In the genomic region with DNA sequence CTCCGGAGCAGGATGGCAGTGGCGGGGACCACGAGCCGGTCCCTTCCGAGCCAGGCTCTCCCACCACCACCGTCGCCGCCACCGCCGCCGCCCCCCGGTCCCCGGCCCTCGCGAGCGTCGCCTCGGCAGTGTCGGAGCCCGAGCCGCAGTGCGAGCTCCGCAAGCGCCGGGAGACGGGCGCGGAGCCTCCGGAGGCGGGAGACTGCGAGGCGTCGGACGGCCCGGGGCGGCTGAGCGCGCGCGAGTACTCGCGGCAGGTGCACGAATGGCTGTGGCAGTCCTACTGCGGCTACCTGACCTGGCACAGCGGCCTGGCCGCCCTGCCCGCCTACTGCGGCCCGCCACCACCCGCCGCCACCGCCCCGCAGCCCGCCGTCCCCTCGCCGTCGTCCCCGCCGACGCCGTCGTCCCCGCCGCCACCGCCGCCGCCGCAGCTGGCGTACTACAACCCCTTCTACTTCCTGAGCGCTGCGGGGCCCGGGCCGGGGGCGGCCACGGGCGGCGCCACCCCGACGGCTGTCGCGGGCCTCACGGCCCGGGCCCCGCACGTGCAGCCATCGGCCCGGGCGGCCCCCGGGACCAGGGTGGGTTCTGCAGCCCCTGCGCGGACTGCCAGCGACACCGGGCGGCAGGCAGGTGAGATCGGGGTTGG, we compare ENCODE assay signal across 8 mouse cellular contexts. TPM values are rescaled to one million over a fixed set of nuclear protein-coding genes. Genes with fewer than 3 reads are reported as not detected.
DNase-seq lines count a peak whose midpoint lies in the region; ATAC-seq lines count a peak whose summit lies in the region.

No protein-coding gene starts in this region.

- H3K4me2 ChIP-seq in forebrain, embryonic 16.5 days (ENCODE audit: low read length) = peak overlapping the region; percentile 74
- peak overlapping the region; percentile 84 for H3K4me2 ChIP-seq in kidney, embryonic 16.5 days (replicated peaks; ENCODE audit: low read depth, low read length)
- peak overlapping the region; percentile 76 for H3K4me2 ChIP-seq in stomach, embryonic 14.5 days (replicated peaks; ENCODE audit: low read depth, low read length)

- peak overlapping the region; percentile 90 for H3K27ac ChIP-seq in forebrain, embryonic 16.5 days (ENCODE audit: low read length)
- peak overlapping the region; percentile 73 for H3K27ac ChIP-seq in kidney, embryonic 16.5 days (ENCODE audit: low read length)
- no peak overlapping the region for H3K27ac ChIP-seq in macrophage
- H3K27ac ChIP-seq in stomach, embryonic 14.5 days (ENCODE audit: low read length) = peak overlapping the region; percentile 44; the same call in 1 of the 2 replicates

- peaks cover 9% of the 10 kb centered on the region for H3K36me3 ChIP-seq in forebrain, embryonic 16.5 days (ENCODE audit: control insufficient read depth, insufficient read depth)
- peaks cover 13% of the 10 kb centered on the region for H3K36me3 ChIP-seq in kidney, embryonic 16.5 days (ENCODE audit: insufficient read depth, low read length)
- H3K36me3 ChIP-seq in macrophage (ENCODE audit: inconsistent target) = 0 out of 2 replicates have a peak, but pooled peaks cover 14% of the 10 kb centered on the region
- H3K36me3 ChIP-seq in stomach, embryonic 14.5 days (ENCODE audit: control insufficient read depth, insufficient read depth, low read length) = no peaks in the 10 kb centered on the region; the same call in 1 of the 2 replicates

- H3K79me2 ChIP-seq in macrophage (ENCODE audit: inconsistent target) = no peaks in the 10 kb centered on the region

- DNase-seq in left cerebral cortex, postnatal 4 days = peak; percentile 57
- no peak for DNase-seq in left cerebral cortex, postnatal 14 days (ENCODE audit: low spot score in 2 of 2)
- DNase-seq in adrenal gland, postnatal 14 days = peak; percentile 50
- no peak for DNase-seq in layer of hippocampus, postnatal 36 days

- H3K9me3 ChIP-seq in forebrain, embryonic 16.5 days (ENCODE audit: control insufficient read depth, low read length) = no peaks in the 10 kb centered on the region
- no peaks in the 10 kb centered on the region for H3K9me3 ChIP-seq in kidney, embryonic 16.5 days (ENCODE audit: low read length)
- no peaks in the 10 kb centered on the region for H3K9me3 ChIP-seq in stomach, embryonic 14.5 days (ENCODE audit: control insufficient read depth, low read depth, low read length)

- intact Hi-C loops in left cerebral cortex, postnatal 4 days (cut with DNase I) = loop anchor here (10.0 kb wide), 2 partner anchors 95 to 255 kb away; a partner anchor contains a TSS
- intact Hi-C loops in left cerebral cortex, postnatal 14 days (cut with DNase I) = loop anchor here (10.0 kb wide), 1 partner anchor 255 kb away; a partner anchor contains a TSS

- no peaks in the 10 kb centered on the region for H3K27me3 ChIP-seq in forebrain, embryonic 16.5 days (replicated peaks; ENCODE audit: control insufficient read depth, insufficient read depth, low read length)
- H3K27me3 ChIP-seq in kidney, embryonic 16.5 days (ENCODE audit: insufficient read depth, low read length) = no peaks in the 10 kb centered on the region
- H3K27me3 ChIP-seq in stomach, embryonic 14.5 days (ENCODE audit: control insufficient read depth, insufficient read depth, low read length) = no peaks in the 10 kb centered on the region

- peak; percentile 61 for ATAC-seq in forebrain, embryonic 16.5 days
- peak; percentile 77 for ATAC-seq in kidney, embryonic 16.5 days (ENCODE audit: low FRiP score, low TSS enrichment)
- peak; percentile 71 for ATAC-seq in stomach, embryonic 14.5 days (ENCODE audit: insufficient number of reproducible peaks, insufficient read depth, low FRiP score, low read depth)

- H3K4me1 ChIP-seq in forebrain, embryonic 16.5 days (replicated peaks; ENCODE audit: control insufficient read depth, insufficient read depth, low read length) = peaks cover 19% of the 10 kb centered on the region
- peaks cover 8% of the 10 kb centered on the region for H3K4me1 ChIP-seq in kidney, embryonic 16.5 days (ENCODE audit: insufficient read depth, low read length)
- H3K4me1 ChIP-seq in stomach, embryonic 14.5 days (ENCODE audit: control insufficient read depth, insufficient read depth, low read length) = peaks cover 8% of the 10 kb centered on the region

- H3K4me3 ChIP-seq in forebrain, embryonic 16.5 days (replicated peaks; ENCODE audit: low read length) = peak overlapping the region; percentile 86
- peak overlapping the region; percentile 89 for H3K4me3 ChIP-seq in kidney, embryonic 16.5 days (ENCODE audit: low read length)
- peak overlapping the region; percentile 28; the same call in 1 of the 2 replicates for H3K4me3 ChIP-seq in macrophage (ENCODE audit: inconsistent target)
- H3K4me3 ChIP-seq in stomach, embryonic 14.5 days (ENCODE audit: low read depth, low read length) = peak overlapping the region; percentile 89

- peak overlapping the region; percentile 89 for H3K9ac ChIP-seq in forebrain, embryonic 16.5 days (replicated peaks; ENCODE audit: low read depth, low read length)
- H3K9ac ChIP-seq in kidney, embryonic 16.5 days (replicated peaks; ENCODE audit: low read length) = peak overlapping the region; percentile 91
- H3K9ac ChIP-seq in stomach, embryonic 14.5 days (replicated peaks; ENCODE audit: low read depth, low read length) = peak overlapping the region; percentile 80

- whole genome bisulfite sequencing in forebrain, embryonic 16.5 days = under 1% methylated on average over 65 of the region's 96 CpGs
- under 1% methylated on average over 50 of the region's 96 CpGs for WGBS in kidney, embryonic 16.5 days
- WGBS in macrophage (ENCODE audit: missing documents) = 2% methylated on average over 58 of the region's 96 CpGs
- WGBS in stomach, embryonic 14.5 days = under 1% methylated on average over 64 of the region's 96 CpGs

RNA-seq across cellular contexts. Expression of a gene that starts 0.4 kb away (rescaled TPM):
- total RNA-seq in left cerebral cortex, postnatal 4 days (2021) = 10 to 100 TPM; 71.4 to 75.7 TPM
- 10 to 100 TPM; 78.9 to 82.8 TPM for total RNA-seq in left cerebral cortex, postnatal 14 days (2021)
- 45.5 and 47.1 TPM in 2 replicates for total RNA-seq in adrenal gland, postnatal 14 days (2021)
- 19.0 and 20.1 TPM in 2 replicates for polyA plus RNA-seq in forebrain, embryonic 16.5 days (2015; fragmentation: Nextera tagmentation; extraction: Ambion mirVana)
- 7.1 and 8.1 TPM in 2 replicates for polyA plus RNA-seq in kidney, embryonic 16.5 days (2015; fragmentation: Nextera tagmentation; extraction: Ambion mirVana)
- total RNA-seq in macrophage (2018; cell fraction: chromatin; rRNA removed) = 10 to 100 TPM in 16 of 26 experiments, 1 to 10 TPM in 10; 2.7 to 27.2 (median 13.4) TPM
- 10 to 100 TPM in 18 of 26 experiments, 1 to 10 TPM in 8; 8.2 to 13.7 (median 10.9) TPM for total RNA-seq in macrophage (2018; cell fraction: cytosol; rRNA removed)
- 10 to 100 TPM in 17 of 26 experiments, 1 to 10 TPM in 9; 3.5 to 31.0 (median 16.0) TPM for total RNA-seq in macrophage (2018; cell fraction: nucleus; rRNA removed)
- polyA plus RNA-seq in macrophage (2018) = 9.5 to 11.2 TPM (median 10.2 TPM) in 3 replicates
- polyA plus RNA-seq in stomach, embryonic 14.5 days (2014; fragmentation: Nextera tagmentation; extraction: Ambion mirVana) = 9.7 and 9.9 TPM in 2 replicates
- total RNA-seq in layer of hippocampus, postnatal 36 days (2021) = 10 to 100 TPM; 75.8 to 80.9 TPM

RNA-seq across cellular contexts. Expression of a gene that starts 58.0 kb away (rescaled TPM):
- total RNA-seq in left cerebral cortex, postnatal 4 days (2021) = 10 to 100 TPM; 87.6 to 88.3 TPM
- 10 to 100 TPM; 43.7 to 60.4 TPM for total RNA-seq in left cerebral cortex, postnatal 14 days (2021)
- 62.9 and 63.4 TPM in 2 replicates for total RNA-seq in adrenal gland, postnatal 14 days (2021)
- polyA plus RNA-seq in forebrain, embryonic 16.5 days (2015; fragmentation: Nextera tagmentation; extraction: Ambion mirVana) = 21.7 and 25.9 TPM in 2 replicates
- 23.0 and 23.3 TPM in 2 replicates for polyA plus RNA-seq in kidney, embryonic 16.5 days (2015; fragmentation: Nextera tagmentation; extraction: Ambion mirVana)
- 100 to 1,000 TPM in 24 of 26 experiments, 10 to 100 TPM in 2; 60.3 to 171 (median 147) TPM for total RNA-seq in macrophage (2018; cell fraction: chromatin; rRNA removed)
- 10 to 100 TPM; 28.5 to 43.6 (median 34.9) TPM for total RNA-seq in macrophage (2018; cell fraction: cytosol; rRNA removed)
- total RNA-seq in macrophage (2018; cell fraction: nucleus; rRNA removed) = 100 to 1,000 TPM in 7 of 26 experiments, 10 to 100 TPM in 19; 53.5 to 148 (median 84.1) TPM
- polyA plus RNA-seq in macrophage (2018) = 21.1 to 39.4 TPM (median 30.8 TPM) in 3 replicates
- polyA plus RNA-seq in stomach, embryonic 14.5 days (2014; fragmentation: Nextera tagmentation; extraction: Ambion mirVana) = 36.2 and 38.0 TPM in 2 replicates
- total RNA-seq in layer of hippocampus, postnatal 36 days (2021) = 10 to 100 TPM; 48.8 to 59.2 TPM

Comparison
In these comparisons a context has a peak if more than half of its experiments do, and no peak if none do; other contexts are left out.
1. DNase-seq: peak in left cerebral cortex, postnatal 4 days (single experiment) and adrenal gland, postnatal 14 days (single experiment); none in left cerebral cortex, postnatal 14 days (0 of 2) and layer of hippocampus, postnatal 36 days (0 of 2).
2. H3K4me3 ChIP-seq: peak in every context shown above with its lines; median percentile 89 in kidney, embryonic 16.5 days; 89 in stomach, embryonic 14.5 days; 86 in forebrain, embryonic 16.5 days; 28 in macrophage.
3. Peak in every context shown above with its lines, with median percentiles within 50 percentile points of each other: ATAC-seq, H3K4me2 ChIP-seq and H3K9ac ChIP-seq.